Mouse (Mus musculus) CH12.LX (cell line): ENCODE measurements around the gene Cnot3. TPM values are rescaled to one million over a fixed set of nuclear protein-coding genes. Genes with fewer than 3 reads are reported as not detected.

ENCODE experiments used
- DNase-seq: peaks from one replicate; pipeline ENCODE4 v3.0.0-alpha.2; 2013; ENCODE audit errors: extremely low read depth
- H3K27ac ChIP-seq: 2 replicates; pipeline ENCODE4 v1.5.1; 2012; ENCODE audit warnings: low read depth, mild to moderate bottlenecking, control low read depth, moderate library complexity; ENCODE audit not compliant: insufficient read depth
- H3K27me3 ChIP-seq: replicated peaks from 2 replicates; pipeline ENCODE3; 2012; ENCODE audit warnings: inconsistent platforms
- H3K36me3 ChIP-seq, 2 experiments: replicated peaks in 1 of 2; 2 replicates each; pipeline versions ENCODE3 to v1.6.1; 2012; ENCODE audit warnings: inconsistent platforms in 1 of 2, low read length in 1 of 2, mild to moderate bottlenecking in 1 of 2, mixed read lengths in 1 of 2, moderate library complexity in 1 of 2; ENCODE audit not compliant: control insufficient read depth in 1 of 2, insufficient read depth in 1 of 2
- H3K4me1 ChIP-seq, 2 experiments: 2 replicates each; pipeline ENCODE4 v1.6.1; 2012; ENCODE audit warnings: inconsistent platforms in 1 of 2, moderate library complexity in 1 of 2; ENCODE audit not compliant: insufficient read depth in 2 of 2, control insufficient read depth in 1 of 2
- H3K4me2 ChIP-seq: 2 replicates; pipeline ENCODE4 v1.6.1; 2012; ENCODE audit warnings: low read depth, mild to moderate bottlenecking, control low read depth; ENCODE audit not compliant: poor library complexity, insufficient read depth, severe bottlenecking
- H3K4me3 ChIP-seq, 3 experiments: fragments of 150-350 bp in 1 of 3; sonication (generic) in 1 of 3; replicated peaks in 1 of 3; 2 replicates each; pipeline versions ENCODE3 to v1.5.1; 2011 to 2012; ENCODE audit warnings: low read depth in 2 of 3, low read length in 2 of 3, mild to moderate bottlenecking in 2 of 3, moderate library complexity in 2 of 3, control low read depth in 1 of 3, improper control_type of control experiment in 1 of 3, inconsistent platforms in 1 of 3, mixed read lengths in 1 of 3; ENCODE audit not compliant: poor library complexity in 1 of 3
- H3K79me2 ChIP-seq: replicated peaks from 2 replicates; pipeline ENCODE4 v1.6.1; 2012; ENCODE audit warnings: mild to moderate bottlenecking, moderate library complexity; ENCODE audit not compliant: control insufficient read depth, poor library complexity, insufficient read depth, severe bottlenecking; ENCODE audit errors: extremely low read depth
- H3K9ac ChIP-seq: 2 replicates; pipeline ENCODE4 v1.6.1; 2012; ENCODE audit warnings: low read depth, mild to moderate bottlenecking, control low read depth, moderate library complexity; ENCODE audit not compliant: insufficient read depth
- H3K9me3 ChIP-seq: replicated peaks from 2 replicates; pipeline ENCODE3; 2012; ENCODE audit warnings: low read length, inconsistent platforms, mixed read lengths
- CHD1 ChIP-seq: IDR thresholded peaks from 2 replicates; pipeline ENCODE4 v1.6.1; 2012; ENCODE audit warnings: low read depth, low read length, improper control_type of control experiment, inconsistent platforms
- CTCF ChIP-seq, 2 experiments: IDR thresholded peaks in 1 of 2; conservative IDR thresholded peaks in 1 of 2; 2 replicates each; pipeline ENCODE4 v1.5.1; 2011 to 2012; ENCODE audit warnings: low read depth in 2 of 2, low read length in 2 of 2, improper control_type of control experiment in 1 of 2, inconsistent platforms in 1 of 2, mild to moderate bottlenecking in 1 of 2, moderate library complexity in 1 of 2
- ELF1 ChIP-seq: IDR thresholded peaks from 2 replicates; pipeline ENCODE4 v1.6.1; 2014; ENCODE audit warnings: low read depth, mild to moderate bottlenecking, inconsistent platforms, low read length, improper control_type of control experiment
- EP300 ChIP-seq: IDR thresholded peaks from 2 replicates; pipeline ENCODE4 v1.6.1; 2011; ENCODE audit warnings: low read length, improper control_type of control experiment
- HCFC1 ChIP-seq: IDR thresholded peaks from 2 replicates; pipeline ENCODE4 v1.6.1; 2012; ENCODE audit warnings: low read depth, mild to moderate bottlenecking, inconsistent platforms, low read length, improper control_type of control experiment
- JUN ChIP-seq: IDR thresholded peaks from 2 replicates; pipeline ENCODE4 v1.6.1; 2011; ENCODE audit warnings: low read depth, mild to moderate bottlenecking, low read length, improper control_type of control experiment, moderate library complexity; ENCODE audit not compliant: insufficient read depth
- JUND ChIP-seq: conservative IDR thresholded peaks from 2 replicates; pipeline ENCODE4 v1.6.1; 2011; ENCODE audit warnings: low read depth, low read length, improper control_type of control experiment
- MAFK ChIP-seq: IDR thresholded peaks from 2 replicates; pipeline ENCODE4 v1.6.1; 2011; ENCODE audit warnings: low read length, improper control_type of control experiment; ENCODE audit not compliant: insufficient replicate concordance
- MEF2A ChIP-seq: IDR thresholded peaks from 2 replicates; pipeline ENCODE4 v1.6.1; 2014; ENCODE audit warnings: low read depth, mild to moderate bottlenecking, inconsistent platforms, low read length, improper control_type of control experiment, borderline replicate concordance
- MYC ChIP-seq: IDR thresholded peaks from 2 replicates; pipeline ENCODE4 v1.6.1; 2011; ENCODE audit warnings: low read depth, mild to moderate bottlenecking, improper control_type of control experiment, low read length
- NELFE ChIP-seq: IDR thresholded peaks from 2 replicates; pipeline ENCODE4 v1.6.1; 2011; ENCODE audit warnings: low read depth, low read length, improper control_type of control experiment
- NRF1 ChIP-seq: IDR thresholded peaks from 2 replicates; pipeline ENCODE4 v1.6.1; 2014; ENCODE audit warnings: low read depth, mild to moderate bottlenecking, inconsistent platforms, low read length, improper control_type of control experiment, moderate library complexity
- POLR2A ChIP-seq: IDR thresholded peaks from 2 replicates; pipeline ENCODE4 v1.6.1; 2011; ENCODE audit warnings: low read depth, mild to moderate bottlenecking, improper control_type of control experiment, low read length
- POLR2AphosphoS2 ChIP-seq: IDR thresholded peaks from 2 replicates; pipeline ENCODE4 v1.6.1; 2011; ENCODE audit warnings: low read depth, low read length, improper control_type of control experiment
- RAD21 ChIP-seq: IDR thresholded peaks from 2 replicates; pipeline ENCODE4 v1.6.1; 2011; ENCODE audit warnings: low read depth, mild to moderate bottlenecking, low read length, improper control_type of control experiment, moderate library complexity
- RCOR1 ChIP-seq: conservative IDR thresholded peaks from 2 replicates; pipeline ENCODE4 v1.6.1; 2012; ENCODE audit warnings: low read depth, mild to moderate bottlenecking, inconsistent platforms, low read length, improper control_type of control experiment
- SMC3 ChIP-seq: IDR thresholded peaks from 2 replicates; pipeline ENCODE4 v1.6.1; 2011; ENCODE audit warnings: low read depth, low read length, improper control_type of control experiment
- ZC3H11A ChIP-seq: IDR thresholded peaks from 2 replicates; pipeline ENCODE4 v1.6.1; 2012; ENCODE audit warnings: low read depth, mild to moderate bottlenecking, inconsistent platforms, low read length, improper control_type of control experiment
- ZMIZ1 ChIP-seq: IDR thresholded peaks from 2 replicates; pipeline ENCODE4 v1.6.1; 2012; ENCODE audit warnings: low read depth, mild to moderate bottlenecking, inconsistent platforms, low read length, improper control_type of control experiment
- ZNF384 ChIP-seq: IDR thresholded peaks from 2 replicates; pipeline ENCODE4 v1.6.1; 2012; ENCODE audit warnings: low read depth, low read length, improper control_type of control experiment, inconsistent platforms
- dilution Hi-C: fragments of 300-500 bp; cut with MboI; formaldehyde crosslinking; loops from 2 replicates; pipeline ENCODE4 v1.14.3; 2020; ENCODE audit warnings: low sequenced_read_pairs; ENCODE audit not compliant: extremely low pct_unique_long_range_greater_than_20kb, extremely low pct_ligation_motif_present
- in situ Hi-C: fragments of 300-500 bp; cut with MboI; formaldehyde crosslinking; loops from 3 replicates; pipeline ENCODE4 v1.14.3; 2019; ENCODE audit warnings: low sequenced_read_pairs, low pct_ligation_motif_present, low pct_unique_long_range_greater_than_20kb, mixed read lengths
- polyA plus RNA-seq: library from polyadenylated mRNA; unstranded; fragments of >175 nt; gene quantifications from 2 replicates; pipeline ENCODE4 v1.2.1, GENCODE M21; 2012; ENCODE audit warnings: low read depth; ENCODE audit not compliant: insufficient read length
- total RNA-seq, 2 experiments: library from RNA; depleted of rRNA; stranded (reverse); fragments of 300-350 nt in 1 of 2; fragments of >200 nt in 1 of 2; gene quantifications; 2 replicates each; pipeline ENCODE4 v1.2.3; 2012 to 2014

Gene Cnot3
- total and polyA plus RNA-seq, 3 experiments = 10.5 to 68.3 (median 21.1) TPM

DNA sequence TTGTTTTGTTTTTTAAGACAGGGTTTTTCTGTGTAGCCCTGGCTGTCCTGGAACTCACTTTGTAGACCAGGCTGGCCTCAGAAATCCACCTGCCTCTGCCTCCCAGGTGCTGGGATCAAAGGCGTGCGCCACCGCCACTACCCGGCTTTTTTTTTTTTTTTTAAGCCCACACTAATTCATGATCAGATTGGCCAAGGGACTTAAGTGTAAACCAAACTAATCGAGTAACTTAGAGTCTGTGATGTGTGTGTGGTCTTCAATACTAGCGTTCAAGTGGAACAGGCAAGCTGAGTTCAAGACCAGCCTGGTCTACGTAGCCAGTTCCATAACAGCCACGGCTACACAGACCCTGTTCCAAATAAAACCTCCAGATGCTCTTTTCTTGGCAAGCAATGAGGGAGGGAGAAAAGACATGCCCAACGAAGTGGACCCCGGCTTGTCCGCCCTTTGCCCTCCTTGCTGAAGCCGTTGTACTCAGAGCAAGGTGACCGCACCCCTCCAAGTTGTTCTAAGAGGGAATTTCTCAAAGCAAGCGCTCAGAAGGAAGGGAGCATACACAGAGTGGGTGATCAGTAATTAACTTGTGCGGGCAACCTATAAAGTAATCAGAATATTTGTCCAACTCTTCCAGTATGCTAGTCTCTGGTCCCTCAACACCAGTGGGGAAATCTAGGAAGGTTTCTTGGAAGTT, 19.6 kb downstream of the Cnot3 start:
- peaks cover 0 to 25% of the 10 kb centered on the region in 2 experiments; a peak in 2 of 4 replicates for H3K4me1 ChIP-seq
- dilution Hi-C loops = no loop called here
- H3K27ac ChIP-seq = no peak overlapping the region
- peak overlapping the region; percentile 79 to 96 (median 93) for H3K4me3 ChIP-seq
- H3K4me2 ChIP-seq = peak overlapping the region; percentile 91
- peaks cover 13% of the 10 kb centered on the region; the same call in 1 of the 2 replicates for H3K79me2 ChIP-seq
- no peaks in the 10 kb centered on the region for H3K27me3 ChIP-seq
- peak; percentile 21 for DNase-seq
- in situ Hi-C loops = no loop called here
- peaks cover 25 to 44% of the 10 kb centered on the region in 2 experiments for H3K36me3 ChIP-seq
- H3K9me3 ChIP-seq = no peaks in the 10 kb centered on the region
- no peak for TF ChIP-seq MAFK
- TF ChIP-seq ZC3H11A = no peak
- TF ChIP-seq RCOR1 = no peak
- TF ChIP-seq RAD21 = no peak
- TF ChIP-seq ZMIZ1 = no peak
- TF ChIP-seq ELF1 = no peak
- TF ChIP-seq CTCF (conservative IDR thresholded peaks at IDR 0.05 in 1 of 2, IDR thresholded peaks at IDR 0.05 in 1 of 2; ENCODE audit: low read depth in 2 of 2, low read length in 2 of 2) = no peak
- no peak for TF ChIP-seq MEF2A
- TF ChIP-seq JUND = no peak
- no peak for TF ChIP-seq HCFC1
- TF ChIP-seq EP300 = no peak
- no peak for TF ChIP-seq POLR2AphosphoS2
- no peak for TF ChIP-seq NELFE
- TF ChIP-seq POLR2A = no peak
- TF ChIP-seq MYC = no peak
- no peak for TF ChIP-seq SMC3
- TF ChIP-seq JUN = no peak
- TF ChIP-seq NRF1 = no peak
- TF ChIP-seq ZNF384 = no peak; the same call in 1 of the 2 replicates
- TF ChIP-seq CHD1 = no peak
- H3K9ac ChIP-seq = peak overlapping the region; percentile 80
